Mouse (Mus musculus): ENCODE data around the gene BC030870.

DNA sequence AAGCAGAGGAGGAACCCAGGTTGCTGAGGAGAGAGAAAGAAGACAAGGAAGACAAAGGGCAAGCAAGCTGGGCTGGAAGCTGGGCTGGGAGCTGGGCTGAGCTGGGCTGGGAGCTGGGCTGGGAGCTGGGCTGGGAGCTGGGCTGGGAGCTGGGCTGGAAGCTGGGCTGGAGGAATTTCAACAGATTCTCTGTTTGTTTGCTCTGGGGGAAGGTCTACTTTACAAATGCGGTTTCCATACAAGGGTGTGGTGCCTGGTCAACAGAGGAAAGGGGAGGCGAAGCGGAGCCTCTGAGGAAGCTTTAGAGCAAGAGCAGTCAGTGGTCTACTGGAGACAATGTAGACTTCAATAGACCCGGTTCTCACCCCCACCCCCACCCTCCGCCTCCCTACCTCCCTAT is 82.8 kb downstream of the BC030870 start:
- TF ChIP-seq POLR2A (IDR thresholded peaks at IDR 0.05; ENCODE audit: insufficient read depth, low read length) (no peak), EP300 (IDR thresholded peaks at IDR 0.05; ENCODE audit: insufficient read depth, low read depth, low read length) (peak; percentile 95)
